Mouse (Mus musculus): ENCODE measurements around the gene Them7.

Them7 gene

DNA sequence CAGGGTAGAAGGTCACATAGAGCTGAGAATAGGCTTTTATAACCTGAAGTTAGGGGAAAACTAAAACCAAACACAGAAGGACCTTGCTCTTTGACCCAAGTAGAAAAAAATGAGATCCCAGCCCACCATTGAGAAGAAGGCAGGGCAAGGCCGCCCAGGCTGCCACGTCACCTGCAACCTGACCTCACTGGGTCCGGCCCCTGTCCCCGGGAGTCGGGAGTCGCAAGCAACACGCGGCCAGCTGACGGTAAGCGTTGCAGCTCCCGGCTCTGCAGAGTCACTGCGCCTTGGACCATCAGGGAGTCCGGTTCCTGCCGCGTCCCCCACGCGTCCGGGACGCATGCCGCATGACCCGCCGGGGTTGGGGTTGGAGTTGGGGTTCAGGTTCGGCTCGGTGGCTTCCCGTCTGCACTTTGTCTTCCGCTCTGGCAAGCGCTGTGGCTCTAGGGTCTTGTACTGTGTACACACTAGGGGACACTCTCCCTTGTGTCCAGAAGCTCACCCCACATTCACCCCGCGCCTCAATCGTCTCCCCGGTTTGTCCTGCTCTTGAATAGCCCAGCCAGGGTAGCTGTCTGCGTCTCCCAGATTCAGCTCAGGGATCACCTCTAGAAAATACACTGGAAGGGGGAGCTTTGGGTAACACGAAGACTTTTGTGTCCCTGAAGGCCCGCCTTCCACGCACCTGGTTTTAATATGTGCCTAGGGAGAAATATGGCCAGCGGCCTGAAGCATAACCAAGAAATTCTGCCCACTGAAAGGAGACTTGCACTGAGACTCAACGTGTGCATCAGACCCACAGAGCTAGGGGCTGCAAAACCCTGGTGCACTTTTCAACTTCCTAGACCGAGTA, at the start of gene Them7:
TSS of gene Them7 (plus strand) at position 187 of the 853 bp plus-strand sequence.
- no peak for DNase-seq (ENCODE audit: low read depth, low spot score)

- no peak for DNase-seq (ENCODE audit: low read depth, low spot score)
These were observed 45.2 kb upstream of the Them7 start for GRCm38 (mm10) chr2:105178871-105179270.

GRCm38 (mm10) chr2:105182501-105182900, 41.6 kb upstream of the Them7 start:
- DNase-seq (ENCODE audit: low read depth, low spot score): no peak

GRCm38 (mm10) chr2:105185140-105185539, 39.0 kb upstream of the Them7 start:
- DNase-seq (ENCODE audit: low read depth, low spot score): no peak

GRCm38 (mm10) chr2:105185768-105186529, 38.2 kb upstream of the Them7 start:
- DNase-seq (ENCODE audit: low read depth, low spot score): no peak

GRCm38 (mm10) chr2:105186591-105186990, 37.5 kb upstream of the Them7 start:
- DNase-seq (ENCODE audit: low read depth, low spot score): no peak

DNA sequence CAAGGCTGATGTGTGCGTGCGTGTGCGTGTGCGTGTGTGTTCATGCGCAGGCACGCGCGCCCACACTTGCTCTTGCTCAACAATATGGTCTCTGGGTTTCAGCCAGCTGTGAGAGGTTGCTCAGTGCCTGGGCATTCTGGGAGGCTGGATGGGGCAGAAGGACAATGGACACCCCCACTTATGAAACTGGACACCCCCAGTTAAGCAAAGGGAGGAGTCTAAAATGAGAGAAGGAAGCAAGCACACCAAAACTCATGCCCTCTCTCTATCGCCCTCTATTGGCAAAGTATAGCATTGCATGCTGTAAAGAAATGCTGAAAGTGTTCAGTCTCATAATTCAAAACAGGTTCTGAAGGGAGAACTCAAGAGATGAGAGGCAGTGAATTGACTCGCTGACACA, 35.9 kb upstream of the Them7 start:
- DNase-seq (ENCODE audit: low read depth, low spot score): peak; percentile 8

DNA sequence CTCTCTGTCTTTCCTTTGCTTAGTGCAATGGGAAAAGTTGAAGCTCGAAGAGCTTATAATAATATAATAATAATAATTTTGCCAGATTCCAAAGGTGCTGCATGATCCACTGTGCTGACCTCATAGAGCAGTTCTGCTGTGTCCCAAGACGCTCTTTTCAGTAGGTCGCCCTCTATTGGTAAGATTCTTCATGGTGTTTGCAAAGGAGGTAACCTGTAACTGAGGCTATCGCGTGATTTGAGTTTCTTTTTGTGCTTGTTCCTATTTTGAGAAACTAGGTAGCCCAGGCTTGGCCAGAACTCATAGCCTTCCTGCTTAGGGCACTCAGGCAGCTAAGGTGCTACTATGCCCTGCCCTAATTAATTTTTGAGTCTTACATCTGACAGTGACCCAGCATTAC, 34.8 kb upstream of the Them7 start:
- DNase-seq (ENCODE audit: low read depth, low spot score): no peak

GRCm38 (mm10) chr2:105200152-105200551, 24.0 kb upstream of the Them7 start:
- DNase-seq (ENCODE audit: low read depth, low spot score): no peak

- DNase-seq (ENCODE audit: low read depth, low spot score): no peak
These were observed 17.5 kb upstream of the Them7 start for GRCm38 (mm10) chr2:105206563-105207174.

GRCm38 (mm10) chr2:105212839-105213238, 11.3 kb upstream of the Them7 start:
- DNase-seq (ENCODE audit: low read depth, low spot score): no peak

GRCm38 (mm10) chr2:105215914-105216313, 8.2 kb upstream of the Them7 start:
- DNase-seq (ENCODE audit: low read depth, low spot score): no peak

- no peak for DNase-seq (ENCODE audit: low read depth, low spot score)
These were observed 4.9 kb upstream of the Them7 start for GRCm38 (mm10) chr2:105219229-105219628.

- no peak for DNase-seq (ENCODE audit: low read depth, low spot score)
These were observed 4.5 kb upstream of the Them7 start for GRCm38 (mm10) chr2:105219664-105220063.

GRCm38 (mm10) chr2:105220738-105221303, 3.3 kb upstream of the Them7 start:
- no peak for DNase-seq (ENCODE audit: low read depth, low spot score)

GRCm38 (mm10) chr2:105223606-105224005, 514 bp upstream of the Them7 start:
- no peak for DNase-seq (ENCODE audit: low read depth, low spot score)

GRCm38 (mm10) chr2:105224987-105225375, 861 bp downstream of the Them7 start:
- no peak for DNase-seq (ENCODE audit: low read depth, low spot score)

GRCm38 (mm10) chr2:105226297-105226958, 2.3 kb downstream of the Them7 start:
- no peak for DNase-seq (ENCODE audit: low read depth, low spot score)

GRCm38 (mm10) chr2:105228416-105228815, 4.3 kb downstream of the Them7 start:
- DNase-seq (ENCODE audit: low read depth, low spot score): no peak

GRCm38 (mm10) chr2:105230333-105230732, 6.2 kb downstream of the Them7 start:
- DNase-seq (ENCODE audit: low read depth, low spot score): peak; percentile 46

GRCm38 (mm10) chr2:105232386-105232785, 8.3 kb downstream of the Them7 start:
- no peak for DNase-seq (ENCODE audit: low read depth, low spot score)

Data from retina, postnatal 7 days (tissue).